Mouse (Mus musculus) liver, embryonic 16.5 days (tissue): ENCODE results near the gene Carmil1. TPM values are rescaled to one million over a fixed set of nuclear protein-coding genes. Genes with fewer than 3 reads are reported as not detected.

Source experiments
- ATAC-seq: fragments of 200-750 bp; cut with Nextera tagmentation; 2 replicates; pipeline ENCODE4 v1.8.0; 2017; ENCODE audit warnings: low read depth, mild to moderate bottlenecking, moderate number of reproducible peaks, moderate library complexity
- H3K27ac ChIP-seq: fragments of 300-500 bp; sonication (generic); 2 replicates; pipeline ENCODE4 v1.5.1; 2014; ENCODE audit warnings: mild to moderate bottlenecking, low read length
- H3K27me3 ChIP-seq: fragments of 300-500 bp; sonication (generic); 2 replicates; pipeline ENCODE4 v1.6.1; 2014; ENCODE audit warnings: low read depth, low read length, mixed read lengths; ENCODE audit not compliant: control insufficient read depth, insufficient read depth
- H3K36me3 ChIP-seq: fragments of 300-500 bp; sonication (generic); 2 replicates; pipeline ENCODE4 v1.6.1; 2014; ENCODE audit warnings: mild to moderate bottlenecking; ENCODE audit not compliant: control insufficient read depth, insufficient read depth
- H3K4me1 ChIP-seq: fragments of 300-500 bp; sonication (generic); 2 replicates; pipeline ENCODE4 v1.6.1; 2014; ENCODE audit warnings: low read depth, low read length, mixed read lengths; ENCODE audit not compliant: control insufficient read depth
- H3K4me2 ChIP-seq: fragments of 300-500 bp; sonication (generic); 2 replicates; pipeline ENCODE4 v1.6.1; 2014; ENCODE audit warnings: low read depth, low read length, mixed read lengths
- H3K4me3 ChIP-seq: fragments of 300-500 bp; sonication (generic); 2 replicates; pipeline ENCODE4 v1.5.1; 2014; ENCODE audit warnings: low read depth, mild to moderate bottlenecking, low read length
- H3K9ac ChIP-seq: fragments of 300-500 bp; sonication (generic); 2 replicates; pipeline ENCODE4 v1.6.1; 2014; ENCODE audit warnings: low read depth, low read length
- H3K9me3 ChIP-seq: fragments of 300-500 bp; sonication (generic); replicated peaks from 2 replicates; pipeline ENCODE4 v1.6.1; 2016; ENCODE audit warnings: low read length; ENCODE audit not compliant: control insufficient read depth
- WGBS: fragments of 180-500 bp; shearing (Covaris S2); extraction: QIAGEN DNeasy Blood & Tissue Kit; methylation state at CpG from one replicate; pipeline ENCODE4 v1.1.7; 2014; ENCODE audit not compliant: insufficient replicate concordance; 5-methylcytosine and 5-hydroxymethylcytosine counted together
- polyA plus RNA-seq: library from polyadenylated mRNA; unstranded; fragments of >200 nt; fragmentation: Nextera tagmentation; extraction: Ambion mirVana; gene quantifications from 2 replicates; pipeline ENCODE4 v1.2.1, GENCODE M21; 2015

The Carmil1 gene
- polyA plus RNA-seq, 1 experiment from 2014 or later: 5.4 TPM

- Histone ChIP-seq H3K4me2 (no peak overlapping the region), H3K4me3 (no peak overlapping the region), H3K9me3 (no peaks in the 10 kb centered on the region), H3K4me1 (peaks cover 34% of the 10 kb centered on the region), H3K27ac (no peak overlapping the region; the same call in 1 of the 2 replicates), H3K36me3 (no peaks in the 10 kb centered on the region), H3K27me3 (no peaks in the 10 kb centered on the region), H3K9ac (0 out of 2 replicates have a peak overlapping the region, but pooled peaks have one; percentile 15)
- 29% methylated on average over 10 of the region's 10 CpGs for WGBS
- peak; percentile 62 for ATAC-seq
Observed at GRCm38 (mm10) chr13:24154281-24155061, 126.1 kb downstream of the Carmil1 start.

- no peak overlapping the region for H3K4me3 ChIP-seq
- no peak overlapping the region for H3K27ac ChIP-seq
- 44% methylated on average over 7 of the region's 7 CpGs for WGBS
- no peaks in the 10 kb centered on the region for H3K36me3 ChIP-seq
- no peak for ATAC-seq
- H3K4me1 ChIP-seq: peaks cover 17% of the 10 kb centered on the region
- no peak overlapping the region for H3K4me2 ChIP-seq
- no peaks in the 10 kb centered on the region for H3K9me3 ChIP-seq
- H3K27me3 ChIP-seq: no peaks in the 10 kb centered on the region
- H3K9ac ChIP-seq: no peak overlapping the region
Observed at GRCm38 (mm10) chr13:24152610-24153009, 128.0 kb downstream of the Carmil1 start.

GRCm38 (mm10) chr13:24151335-24151734 is 129.3 kb downstream of the Carmil1 start:
- ATAC-seq: no peak
- no peak overlapping the region for H3K9ac ChIP-seq
- no peak overlapping the region for H3K4me2 ChIP-seq
- H3K9me3 ChIP-seq: no peaks in the 10 kb centered on the region
- no peak overlapping the region for H3K4me3 ChIP-seq
- H3K27me3 ChIP-seq: no peaks in the 10 kb centered on the region
- 74% methylated on average over 6 of the region's 6 CpGs for WGBS
- no peak overlapping the region for H3K27ac ChIP-seq
- H3K4me1 ChIP-seq: peaks cover 13% of the 10 kb centered on the region
- no peaks in the 10 kb centered on the region for H3K36me3 ChIP-seq

GRCm38 (mm10) chr13:24148549-24148948 is 132.0 kb downstream of the Carmil1 start:
- H3K4me3 ChIP-seq: no peak overlapping the region
- H3K27me3 ChIP-seq: no peaks in the 10 kb centered on the region
- H3K9ac ChIP-seq: no peak overlapping the region
- no peaks in the 10 kb centered on the region for H3K36me3 ChIP-seq
- H3K4me1 ChIP-seq: peaks cover 4% of the 10 kb centered on the region
- no peak overlapping the region for H3K27ac ChIP-seq
- no peak for ATAC-seq
- WGBS: 47% methylated on average over 1 of the region's 1 CpGs
- no peaks in the 10 kb centered on the region for H3K9me3 ChIP-seq
- no peak overlapping the region for H3K4me2 ChIP-seq

- Histone ChIP-seq H3K27ac (no peak overlapping the region), H3K4me3 (no peak overlapping the region), H3K4me1 (no peaks in the 10 kb centered on the region; the same call in 1 of the 2 replicates), H3K9ac (no peak overlapping the region), H3K9me3 (no peaks in the 10 kb centered on the region), H3K36me3 (no peaks in the 10 kb centered on the region), H3K4me2 (no peak overlapping the region), H3K27me3 (no peaks in the 10 kb centered on the region)
- 55% methylated on average over 3 of the region's 3 CpGs for WGBS
- ATAC-seq: no peak
Observed at GRCm38 (mm10) chr13:24147006-24147405, 133.6 kb downstream of the Carmil1 start.

- H3K4me2 ChIP-seq: no peak overlapping the region
- H3K9ac ChIP-seq: no peak overlapping the region
- H3K9me3 ChIP-seq: no peaks in the 10 kb centered on the region
- H3K27me3 ChIP-seq: no peaks in the 10 kb centered on the region
- no peak overlapping the region for H3K4me3 ChIP-seq
- no peak overlapping the region for H3K27ac ChIP-seq
- no peaks in the 10 kb centered on the region; the same call in 1 of the 2 replicates for H3K4me1 ChIP-seq
- H3K36me3 ChIP-seq: no peaks in the 10 kb centered on the region
- WGBS: 65% methylated on average over 5 of the region's 5 CpGs
- ATAC-seq: no peak
Observed at GRCm38 (mm10) chr13:24146541-24146940, 134.1 kb downstream of the Carmil1 start.

- Histone ChIP-seq H3K9me3 (no peaks in the 10 kb centered on the region), H3K27me3 (no peaks in the 10 kb centered on the region), H3K4me3 (no peak overlapping the region), H3K9ac (no peak overlapping the region), H3K4me2 (no peak overlapping the region), H3K27ac (no peak overlapping the region), H3K4me1 (no peaks in the 10 kb centered on the region; the same call in 1 of the 2 replicates), H3K36me3 (no peaks in the 10 kb centered on the region)
- 36% methylated on average over 4 of the region's 4 CpGs for WGBS
- ATAC-seq: no peak
Observed at GRCm38 (mm10) chr13:24144858-24145257, 135.7 kb downstream of the Carmil1 start.

GRCm38 (mm10) chr13:24144141-24144540 is 136.5 kb downstream of the Carmil1 start:
- Histone ChIP-seq H3K4me2 (no peak overlapping the region), H3K27me3 (no peaks in the 10 kb centered on the region), H3K27ac (no peak overlapping the region), H3K36me3 (no peaks in the 10 kb centered on the region), H3K9ac (no peak overlapping the region), H3K9me3 (no peaks in the 10 kb centered on the region), H3K4me3 (no peak overlapping the region), H3K4me1 (no peaks in the 10 kb centered on the region; the same call in 1 of the 2 replicates)
- 20% methylated on average over 2 of the region's 2 CpGs for WGBS
- peak; percentile 59; the same call in 1 of the 2 replicates for ATAC-seq

- WGBS: 74% methylated on average over 5 of the region's 5 CpGs
Observed at GRCm38 (mm10) chr13:24136836-24137235, 143.8 kb downstream of the Carmil1 start.

More at GRCm38 (mm10) chr13:24136836-24137235, 143.8 kb downstream of the Carmil1 start:
- H3K9ac ChIP-seq: no peak overlapping the region
- no peak overlapping the region for H3K27ac ChIP-seq
- no peak overlapping the region for H3K4me2 ChIP-seq
- no peaks in the 10 kb centered on the region for H3K36me3 ChIP-seq
- no peak for ATAC-seq
- no peaks in the 10 kb centered on the region for H3K9me3 ChIP-seq
- no peaks in the 10 kb centered on the region; the same call in 1 of the 2 replicates for H3K27me3 ChIP-seq
- no peak overlapping the region for H3K4me3 ChIP-seq
- H3K4me1 ChIP-seq: no peaks in the 10 kb centered on the region
